Mouse (Mus musculus) C2C12 (cell line): ENCODE results near the gene Ntn1.

Experiments
- CEBPB ChIP-seq: IDR thresholded peaks from one replicate; pipeline ENCODE4 v1.6.1; 2011; ENCODE audit warnings: low read depth, mild to moderate bottlenecking, control low read depth, moderate library complexity
- CTCF ChIP-seq: IDR thresholded peaks from one replicate; pipeline ENCODE4 v1.5.1; 2011; ENCODE audit not compliant: control insufficient read depth, insufficient read depth, insufficient read length
- FOSL1 ChIP-seq: IDR thresholded peaks from one replicate; pipeline ENCODE4 v1.8.0; 2011; ENCODE audit warnings: mild to moderate bottlenecking, low read length; ENCODE audit not compliant: poor library complexity, insufficient read depth, severe bottlenecking
- MYOD1 ChIP-seq: IDR thresholded peaks from one replicate; pipeline ENCODE4 v1.6.1; 2011; ENCODE audit warnings: low read depth; ENCODE audit not compliant: control insufficient read depth, insufficient read length

DNA sequence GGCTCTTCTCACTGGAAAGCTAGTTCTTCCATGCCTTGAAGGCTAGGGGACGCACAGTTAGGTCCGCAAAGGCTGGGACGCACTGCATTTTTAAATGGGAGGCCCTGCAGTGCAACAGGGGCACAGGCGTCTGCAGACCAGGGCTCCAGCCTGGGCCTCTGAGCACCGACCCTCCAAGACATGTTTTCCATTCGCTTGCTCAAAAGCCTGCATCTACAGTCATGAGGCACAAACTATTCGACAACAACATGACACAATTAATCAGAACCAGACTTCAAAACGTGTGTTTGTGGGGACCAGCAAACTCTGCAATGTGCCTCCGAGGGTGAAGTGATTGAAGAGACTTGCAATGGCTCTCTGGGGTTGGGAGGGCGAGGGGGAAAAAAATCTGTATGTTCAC, 17.1 kb downstream of the Ntn1 start:
- TF ChIP-seq FOSL1 (no peak), CTCF (no peak), CEBPB (no peak), MYOD1 (no peak)
